Mouse (Mus musculus) liver, adult 2 months (tissue): ENCODE measurements around the gene Mon2.

ENCODE experiments used
- CTCF ChIP-seq: fragments of 200-500 bp; IDR thresholded peaks from 2 replicates; pipeline ENCODE4 v1.5.1; 2011; ENCODE audit warnings: low read depth, low read length, control low read depth
- POLR2A ChIP-seq: fragments of 200-500 bp; IDR thresholded peaks from 2 replicates; pipeline ENCODE4 v1.6.1; 2011; ENCODE audit warnings: low read length, control low read depth; ENCODE audit not compliant: insufficient read depth; ENCODE audit errors: extremely low read depth

GRCm38 (mm10) chr10:122984531-122985251 lies 91.6 kb downstream of the Mon2 start:
- TF ChIP-seq CTCF = no peak
- TF ChIP-seq POLR2A = no peak
